Mouse (Mus musculus) ES-Bruce4 (cell line): Measurements from ENCODE around the gene Med25.

Experiments used
- CTCF ChIP-seq: IDR thresholded peaks from one replicate; pipeline ENCODE4 v1.8.1; 2011; ENCODE audit warnings: low read depth, low read length
- EP300 ChIP-seq: IDR thresholded peaks from 2 replicates; pipeline ENCODE4 v1.6.1; 2011; ENCODE audit warnings: low read depth, low read length; ENCODE audit not compliant: insufficient read depth
- POLR2A ChIP-seq: IDR thresholded peaks from one replicate; pipeline ENCODE4 v1.8.1; 2011; ENCODE audit warnings: low read length; ENCODE audit not compliant: insufficient read depth

- TF ChIP-seq CTCF (no peak), EP300 (no peak), POLR2A (no peak)
Observed at GRCm38 (mm10) chr7:44850146-44850545, 42.4 kb downstream of the Med25 start.
